Mouse (Mus musculus): ENCODE measurements around the gene Slc6a20b.

Gene Slc6a20b

DNA sequence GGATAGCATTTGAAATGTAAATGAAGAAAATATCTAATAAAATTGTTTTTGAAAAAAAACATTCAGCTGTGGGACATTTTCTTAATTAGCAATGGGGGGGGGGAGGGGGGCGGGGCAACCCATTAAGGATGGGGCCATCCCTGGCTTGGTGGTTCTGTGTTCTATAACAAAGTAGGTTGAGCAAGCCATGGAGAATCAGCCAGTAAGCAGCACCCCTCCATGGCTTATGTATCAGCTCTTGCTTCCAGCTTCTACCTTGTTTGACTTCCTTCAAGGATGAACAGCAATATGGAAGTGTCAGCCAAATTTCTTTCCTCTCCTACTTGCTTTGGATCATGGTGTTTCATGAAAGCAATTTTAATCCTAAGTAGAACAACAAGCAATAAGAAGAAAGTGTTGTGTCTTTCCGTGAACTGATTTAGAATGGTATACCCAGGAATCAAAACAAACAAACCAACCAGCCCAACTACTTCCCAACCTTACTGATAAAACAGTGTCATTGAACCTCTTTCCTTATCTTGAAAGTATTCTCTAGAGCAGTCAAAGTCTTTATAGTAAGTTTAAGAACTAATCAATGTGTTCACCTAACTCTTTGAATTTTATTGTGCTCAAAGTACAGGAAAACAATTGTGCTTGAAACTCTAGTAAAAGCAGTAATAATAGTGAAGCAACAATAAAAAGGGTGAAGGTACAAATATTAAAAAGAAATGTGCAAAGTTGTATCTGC is 17.6 kb upstream of the Slc6a20b start:
- Histone ChIP-seq H3K4me1 (replicated peaks; ENCODE audit: low read depth, low read length) (no peaks in the 10 kb centered on the region), H3K9me3 (ENCODE audit: low read length) (no peaks in the 10 kb centered on the region), H3K27me3 (ENCODE audit: insufficient read depth, low read length) (no peaks in the 10 kb centered on the region), H3K36me3 (ENCODE audit: insufficient read depth, low read length) (no peaks in the 10 kb centered on the region), H3K4me3 (replicated peaks; ENCODE audit: low read length) (no peak overlapping the region)
- no peak for TF ChIP-seq POU5F1 (IDR thresholded peaks at IDR 0.05; ENCODE audit: borderline replicate concordance, low read length)
- no peak for TF ChIP-seq NANOG (IDR thresholded peaks at IDR 0.05; ENCODE audit: borderline replicate concordance, low read length)
- TF ChIP-seq CTCF (conservative IDR thresholded peaks at IDR 0.05; ENCODE audit: low read length) = no peak

DNA sequence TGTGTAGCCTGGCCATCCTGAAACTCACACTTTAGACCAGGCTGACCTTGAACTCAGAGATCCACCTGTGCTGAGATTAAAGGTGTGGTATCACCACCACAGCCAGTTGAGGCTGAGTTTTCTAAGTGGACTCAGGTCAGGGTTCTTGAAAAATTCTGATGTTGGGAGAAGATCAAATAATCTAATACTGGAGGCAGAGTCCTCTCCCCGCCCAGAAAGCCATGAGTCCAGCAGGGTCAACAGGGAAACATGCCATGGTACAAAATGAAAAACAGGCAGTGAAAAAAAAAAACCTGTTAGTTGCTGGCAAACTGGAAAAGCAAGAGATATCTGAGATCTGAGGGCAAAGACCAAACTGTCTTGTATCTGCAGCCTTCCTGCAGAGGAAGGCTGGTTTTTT is 7.7 kb upstream of the Slc6a20b start:
- Histone ChIP-seq H3K9me3 (ENCODE audit: low read length) (no peaks in the 10 kb centered on the region), H3K4me1 (replicated peaks; ENCODE audit: low read depth, low read length) (no peaks in the 10 kb centered on the region), H3K36me3 (ENCODE audit: insufficient read depth, low read length) (no peaks in the 10 kb centered on the region), H3K4me3 (replicated peaks; ENCODE audit: low read length) (no peak overlapping the region), H3K27me3 (ENCODE audit: insufficient read depth, low read length) (no peaks in the 10 kb centered on the region)
- TF ChIP-seq CTCF (conservative IDR thresholded peaks at IDR 0.05; ENCODE audit: low read length) (no peak), NANOG (IDR thresholded peaks at IDR 0.05; ENCODE audit: borderline replicate concordance, low read length) (no peak), POU5F1 (IDR thresholded peaks at IDR 0.05; ENCODE audit: borderline replicate concordance, low read length) (no peak)

DNA sequence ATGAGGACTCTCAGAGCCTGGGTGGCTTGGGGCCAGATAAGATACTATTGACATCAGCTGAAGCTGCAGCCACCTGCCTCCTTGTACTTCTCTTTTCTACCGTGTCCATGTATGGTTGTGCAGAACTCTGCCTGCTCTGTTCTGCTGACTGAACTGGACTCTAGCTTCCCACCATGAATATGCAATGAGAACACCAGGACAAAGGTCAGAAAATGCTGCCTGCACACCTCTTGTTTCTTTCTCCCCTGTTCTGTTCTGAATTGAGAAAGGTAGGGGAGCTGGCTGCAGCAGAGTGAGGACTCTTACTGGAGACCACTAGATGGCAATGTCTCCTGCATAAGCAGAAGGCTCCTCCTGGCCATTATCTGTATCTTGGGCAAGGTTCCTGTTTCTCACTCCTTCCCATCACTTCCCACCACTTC is 6.3 kb upstream of the Slc6a20b start:
- Histone ChIP-seq H3K27me3 (ENCODE audit: insufficient read depth, low read length) (no peaks in the 10 kb centered on the region), H3K4me3 (replicated peaks; ENCODE audit: low read length) (no peak overlapping the region), H3K36me3 (ENCODE audit: insufficient read depth, low read length) (no peaks in the 10 kb centered on the region), H3K9me3 (ENCODE audit: low read length) (no peaks in the 10 kb centered on the region), H3K4me1 (replicated peaks; ENCODE audit: low read depth, low read length) (no peaks in the 10 kb centered on the region)
- TF ChIP-seq CTCF (conservative IDR thresholded peaks at IDR 0.05; ENCODE audit: low read length) (peak; percentile 47), POU5F1 (IDR thresholded peaks at IDR 0.05; ENCODE audit: borderline replicate concordance, low read length) (no peak), NANOG (IDR thresholded peaks at IDR 0.05; ENCODE audit: borderline replicate concordance, low read length) (no peak)

DNA sequence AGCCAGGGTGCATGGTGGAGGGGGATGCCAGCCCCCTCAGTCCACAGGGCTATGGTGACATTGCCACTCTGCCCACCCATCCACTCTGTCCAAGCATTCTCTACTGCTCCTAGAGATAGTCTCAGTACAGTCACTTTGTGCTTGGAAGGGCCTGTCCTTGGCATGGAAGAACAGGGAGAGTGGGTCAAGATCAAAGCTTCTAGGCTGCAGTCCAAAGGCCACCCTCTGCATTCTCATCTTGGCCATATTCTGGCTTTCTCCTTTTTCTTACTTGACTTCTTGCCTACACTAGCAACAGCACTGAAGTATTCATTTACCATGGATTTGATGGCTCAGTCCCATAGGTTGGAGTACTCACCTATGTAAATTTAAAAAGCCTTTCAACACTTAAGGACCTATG is 5.9 kb upstream of the Slc6a20b start:
- Histone ChIP-seq H3K36me3 (ENCODE audit: insufficient read depth, low read length) (no peaks in the 10 kb centered on the region), H3K9me3 (ENCODE audit: low read length) (no peaks in the 10 kb centered on the region), H3K4me1 (replicated peaks; ENCODE audit: low read depth, low read length) (no peaks in the 10 kb centered on the region), H3K27me3 (ENCODE audit: insufficient read depth, low read length) (no peaks in the 10 kb centered on the region), H3K4me3 (replicated peaks; ENCODE audit: low read length) (no peak overlapping the region)
- TF ChIP-seq NANOG (IDR thresholded peaks at IDR 0.05; ENCODE audit: borderline replicate concordance, low read length) (no peak), POU5F1 (IDR thresholded peaks at IDR 0.05; ENCODE audit: borderline replicate concordance, low read length) (no peak), CTCF (conservative IDR thresholded peaks at IDR 0.05; ENCODE audit: low read length) (no peak)

DNA sequence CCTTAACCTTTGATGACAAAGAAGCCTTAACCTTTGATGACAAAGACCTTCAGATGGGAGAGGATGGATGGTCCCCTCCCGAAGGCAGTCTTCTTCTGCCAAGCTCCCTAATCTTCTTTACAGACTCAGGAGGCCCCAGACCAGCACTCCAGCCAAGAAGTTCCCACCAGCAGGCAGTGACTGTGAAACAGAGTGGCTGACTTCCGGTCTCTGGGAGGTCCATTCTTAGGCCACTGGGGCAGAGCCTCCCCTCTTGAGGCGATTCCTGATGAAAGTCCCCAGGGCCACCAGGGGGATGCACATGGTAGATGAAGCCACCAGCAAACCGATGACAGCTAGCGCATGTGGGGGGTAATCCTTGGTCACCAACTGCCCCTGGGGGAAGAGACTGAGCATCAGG is 4.4 kb upstream of the Slc6a20b start:
- H3K4me1 ChIP-seq (replicated peaks; ENCODE audit: low read depth, low read length) = no peaks in the 10 kb centered on the region
- H3K27me3 ChIP-seq (ENCODE audit: insufficient read depth, low read length) = no peaks in the 10 kb centered on the region
- H3K36me3 ChIP-seq (ENCODE audit: insufficient read depth, low read length) = no peaks in the 10 kb centered on the region
- H3K4me3 ChIP-seq (replicated peaks; ENCODE audit: low read length) = no peak overlapping the region
- TF ChIP-seq CTCF (conservative IDR thresholded peaks at IDR 0.05; ENCODE audit: low read length) = no peak
- TF ChIP-seq POU5F1 (IDR thresholded peaks at IDR 0.05; ENCODE audit: borderline replicate concordance, low read length) = no peak
- no peak for TF ChIP-seq NANOG (IDR thresholded peaks at IDR 0.05; ENCODE audit: borderline replicate concordance, low read length)
- H3K9me3 ChIP-seq (ENCODE audit: low read length) = no peaks in the 10 kb centered on the region

DNA sequence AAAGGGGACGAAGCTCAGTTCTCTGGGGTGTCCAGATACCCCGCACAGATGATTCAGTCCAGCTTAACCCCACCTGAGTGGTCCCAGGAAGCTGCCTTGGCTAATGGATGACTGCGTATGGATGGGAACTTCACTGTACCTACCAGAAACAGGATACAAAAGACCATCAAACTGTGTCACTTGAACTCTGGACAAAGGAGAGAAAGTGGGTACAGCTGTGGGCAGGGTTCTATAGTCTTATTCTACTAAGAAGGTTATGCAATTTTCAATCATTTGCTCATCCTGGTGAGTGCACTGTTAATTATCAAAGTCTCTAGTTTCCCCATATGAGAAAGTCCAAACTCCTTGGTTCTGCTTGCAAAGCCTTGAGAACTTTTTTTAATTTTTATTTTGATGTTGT is 628 bp upstream of the Slc6a20b start:
- Histone ChIP-seq H3K9me3 (ENCODE audit: low read length) (no peaks in the 10 kb centered on the region), H3K27me3 (ENCODE audit: insufficient read depth, low read length) (no peaks in the 10 kb centered on the region), H3K4me1 (replicated peaks; ENCODE audit: low read depth, low read length) (no peaks in the 10 kb centered on the region), H3K4me3 (replicated peaks; ENCODE audit: low read length) (no peak overlapping the region), H3K36me3 (ENCODE audit: insufficient read depth, low read length) (no peaks in the 10 kb centered on the region)
- TF ChIP-seq NANOG (IDR thresholded peaks at IDR 0.05; ENCODE audit: borderline replicate concordance, low read length) (no peak), CTCF (conservative IDR thresholded peaks at IDR 0.05; ENCODE audit: low read length) (no peak), POU5F1 (IDR thresholded peaks at IDR 0.05; ENCODE audit: borderline replicate concordance, low read length) (no peak)

DNA sequence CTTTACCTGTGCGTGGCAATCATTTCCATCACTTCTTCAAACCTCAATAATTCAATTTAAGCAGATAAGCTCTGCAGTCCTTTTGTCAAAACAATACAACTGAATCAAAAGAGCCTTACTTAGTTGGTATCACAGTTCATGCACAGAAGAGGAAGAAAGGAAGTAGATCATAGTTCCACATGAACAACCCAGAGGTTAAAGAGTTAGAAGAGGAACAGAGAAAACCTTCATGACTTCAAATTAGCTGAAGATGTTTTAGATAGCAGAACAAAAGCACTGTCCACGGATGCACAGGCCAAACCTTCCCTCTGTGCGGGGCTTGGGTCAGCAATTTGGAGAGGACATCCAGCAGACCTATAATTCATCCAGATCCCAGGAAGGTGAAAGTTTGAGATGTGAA is 699 bp downstream of the Slc6a20b start:
- H3K36me3 ChIP-seq (ENCODE audit: insufficient read depth, low read length) = no peaks in the 10 kb centered on the region
- no peaks in the 10 kb centered on the region for H3K9me3 ChIP-seq (ENCODE audit: low read length)
- no peak overlapping the region for H3K4me3 ChIP-seq (replicated peaks; ENCODE audit: low read length)
- TF ChIP-seq NANOG (IDR thresholded peaks at IDR 0.05; ENCODE audit: borderline replicate concordance, low read length) = no peak
- TF ChIP-seq CTCF (conservative IDR thresholded peaks at IDR 0.05; ENCODE audit: low read length) = no peak
- TF ChIP-seq POU5F1 (IDR thresholded peaks at IDR 0.05; ENCODE audit: borderline replicate concordance, low read length) = no peak
- no peaks in the 10 kb centered on the region for H3K27me3 ChIP-seq (ENCODE audit: insufficient read depth, low read length)
- no peaks in the 10 kb centered on the region for H3K4me1 ChIP-seq (replicated peaks; ENCODE audit: low read depth, low read length)

DNA sequence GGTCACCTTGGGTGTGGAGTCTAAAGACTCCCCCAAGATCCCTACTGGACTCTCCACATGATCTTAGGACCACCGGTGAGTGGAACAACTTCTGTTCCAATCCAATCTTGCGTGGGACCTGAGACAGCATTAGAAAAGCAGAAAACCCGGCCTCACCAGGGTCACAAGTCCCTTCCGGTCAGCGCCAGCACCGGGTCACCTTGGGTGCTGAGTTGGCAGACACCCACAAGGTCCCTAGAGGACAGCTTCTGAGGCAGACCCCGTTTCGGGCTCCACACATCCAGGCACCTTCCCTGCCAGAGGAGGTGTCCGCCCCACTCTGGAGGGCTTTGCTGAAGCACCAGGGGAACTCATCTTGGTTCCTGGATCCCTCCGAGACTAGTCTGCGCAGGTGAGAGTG is 6.5 kb downstream of the Slc6a20b start:
- Histone ChIP-seq H3K4me3 (replicated peaks; ENCODE audit: low read length) (no peak overlapping the region), H3K9me3 (ENCODE audit: low read length) (peaks cover 6% of the 10 kb centered on the region; the same call in 1 of the 2 replicates), H3K4me1 (replicated peaks; ENCODE audit: low read depth, low read length) (no peaks in the 10 kb centered on the region), H3K27me3 (ENCODE audit: insufficient read depth, low read length) (no peaks in the 10 kb centered on the region), H3K36me3 (ENCODE audit: insufficient read depth, low read length) (no peaks in the 10 kb centered on the region)
- TF ChIP-seq CTCF (conservative IDR thresholded peaks at IDR 0.05; ENCODE audit: low read length) (no peak), NANOG (IDR thresholded peaks at IDR 0.05; ENCODE audit: borderline replicate concordance, low read length) (no peak), POU5F1 (IDR thresholded peaks at IDR 0.05; ENCODE audit: borderline replicate concordance, low read length) (no peak)

DNA sequence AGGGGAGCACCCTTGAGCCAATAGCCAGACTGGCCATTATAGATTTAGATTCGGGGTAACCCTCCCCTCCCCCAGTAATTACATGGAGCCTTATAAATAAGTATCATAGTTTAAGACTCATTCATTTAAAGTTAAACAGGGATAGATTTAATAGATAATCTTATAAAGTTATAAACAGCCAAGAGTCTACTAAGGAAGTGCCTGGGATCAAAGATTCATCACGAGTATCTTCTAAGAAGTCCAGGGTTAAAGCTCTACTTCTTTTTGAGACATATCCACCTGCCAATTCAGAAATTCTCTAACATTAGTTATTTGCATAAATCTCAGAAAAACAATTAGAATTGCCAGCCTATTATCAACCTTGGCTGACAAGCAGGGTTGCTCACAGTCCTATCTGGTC is 7.6 kb downstream of the Slc6a20b start:
- no peaks in the 10 kb centered on the region for H3K4me1 ChIP-seq (replicated peaks; ENCODE audit: low read depth, low read length)
- TF ChIP-seq NANOG (IDR thresholded peaks at IDR 0.05; ENCODE audit: borderline replicate concordance, low read length) (no peak), CTCF (conservative IDR thresholded peaks at IDR 0.05; ENCODE audit: low read length) (no peak), POU5F1 (IDR thresholded peaks at IDR 0.05; ENCODE audit: borderline replicate concordance, low read length) (no peak)
- H3K4me3 ChIP-seq (replicated peaks; ENCODE audit: low read length) = no peak overlapping the region
- peaks cover 6% of the 10 kb centered on the region; the same call in 1 of the 2 replicates for H3K9me3 ChIP-seq (ENCODE audit: low read length)
- no peaks in the 10 kb centered on the region for H3K27me3 ChIP-seq (ENCODE audit: insufficient read depth, low read length)
- H3K36me3 ChIP-seq (ENCODE audit: insufficient read depth, low read length) = no peaks in the 10 kb centered on the region
